Mouse (Mus musculus) naive thymus-derived CD4-positive, alpha-beta T cell, adult 2 months (primary cell): ENCODE results near the gene Ccr8.

ENCODE experiments used
- DNase-seq: peaks from one replicate; pipeline ENCODE4 v3.0.0-alpha.2; 2011; ENCODE audit warnings: low read depth

Gene Ccr8

GRCm38 (mm10) chr9:120091696-120092238, at the start of gene Ccr8:
Gene Ccr8 (plus strand): TSS chr9:120092114.
- DNase-seq = peak; percentile 63

DNA sequence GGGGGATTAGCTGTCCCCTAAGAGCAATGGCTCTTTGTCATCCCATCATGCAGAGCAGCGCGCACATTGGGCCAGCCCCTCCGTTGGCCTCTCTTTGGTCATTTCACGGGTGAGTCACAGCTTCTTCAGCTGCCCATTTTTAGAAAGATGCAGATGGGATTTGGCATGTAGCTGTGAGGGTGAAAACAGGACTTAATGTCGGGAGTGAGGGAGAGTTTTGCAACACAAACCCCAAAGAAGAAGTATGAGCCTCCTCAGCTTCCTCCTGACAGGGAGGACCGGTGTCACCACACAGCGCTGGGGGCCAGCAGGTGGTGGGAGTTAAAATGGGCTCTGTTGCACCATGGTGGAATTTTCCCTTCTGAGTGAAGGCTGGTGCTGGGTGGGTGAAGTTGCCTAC, 48.8 kb upstream of the Ccr8 start:
- no peak for DNase-seq

DNA sequence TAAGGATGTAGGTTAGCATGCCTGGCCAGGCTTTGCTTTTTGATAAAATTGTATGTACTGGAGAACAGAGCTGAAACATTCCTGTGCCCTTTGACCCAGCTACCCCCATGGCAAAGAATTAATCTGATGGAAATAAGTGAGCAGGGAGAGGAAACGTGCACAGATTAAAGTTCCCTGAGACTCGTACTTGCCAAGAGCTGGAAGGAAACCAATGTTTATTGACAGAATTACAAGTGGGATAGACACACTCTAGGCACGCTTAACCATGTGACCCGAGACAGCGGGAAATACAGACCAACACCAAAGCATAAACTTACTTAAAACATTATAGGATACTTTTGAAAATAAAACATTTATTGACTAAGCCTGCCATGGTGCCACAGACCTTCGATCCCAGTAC, 43.4 kb upstream of the Ccr8 start:
- DNase-seq = no peak

- no peak for DNase-seq
These were observed 42.5 kb upstream of the Ccr8 start for GRCm38 (mm10) chr9:120049407-120049806.

DNA sequence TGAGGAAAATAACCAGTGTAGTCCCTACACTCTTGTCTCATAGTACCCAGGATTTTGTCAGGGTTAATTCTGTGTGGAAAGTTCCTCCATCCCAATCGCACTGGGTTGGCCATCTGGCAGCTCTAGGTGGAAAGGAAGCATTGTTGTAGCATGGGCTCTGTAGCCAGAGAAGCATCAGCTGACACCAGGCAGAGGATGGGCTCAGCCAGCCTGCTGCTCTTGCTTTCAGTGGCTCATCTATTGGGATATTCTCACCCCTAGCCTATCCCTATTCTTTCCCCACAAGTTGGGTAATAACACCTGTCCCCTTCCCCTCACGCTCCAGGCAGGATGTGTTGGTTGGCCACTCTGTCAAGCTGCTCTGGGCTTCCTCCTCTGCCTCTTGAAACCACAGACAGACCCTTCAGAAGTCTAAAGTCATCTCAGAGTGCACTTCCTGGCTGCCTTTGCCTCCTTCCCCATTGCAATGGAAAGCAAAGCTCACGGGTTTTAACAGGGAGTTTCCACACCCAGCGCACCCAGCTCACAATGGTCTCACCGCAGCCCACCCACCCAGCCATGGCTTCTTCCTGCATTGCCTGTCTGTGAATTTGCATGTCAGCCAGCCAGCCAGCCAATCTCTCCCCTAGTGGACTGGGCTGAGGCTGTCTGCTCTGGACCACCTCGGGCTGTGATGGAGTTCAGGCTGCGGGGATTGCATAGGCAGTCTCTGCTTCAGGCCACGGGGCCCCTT, 37.2 kb upstream of the Ccr8 start:
- peak; percentile 88 for DNase-seq

DNA sequence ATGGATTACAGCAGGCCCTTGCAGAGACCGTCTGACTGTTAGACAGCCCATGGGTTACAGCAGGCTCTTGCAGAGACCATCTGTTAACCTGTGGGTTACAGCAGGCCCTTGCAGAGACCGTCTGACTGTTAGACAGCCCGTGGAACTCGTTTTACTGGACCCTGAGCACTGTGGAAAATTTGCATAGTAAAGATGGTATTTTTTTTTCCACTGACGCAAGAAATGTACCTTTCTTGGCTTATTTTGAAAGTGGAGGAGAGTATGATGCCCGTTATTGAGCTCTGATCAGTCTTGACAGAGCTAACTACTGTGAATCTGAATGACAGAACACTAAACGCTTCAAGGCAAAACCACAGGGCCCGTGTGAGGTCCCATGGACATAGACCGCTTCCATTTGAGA, 35.7 kb upstream of the Ccr8 start:
- DNase-seq = peak; percentile 51

GRCm38 (mm10) chr9:120058730-120059129, 33.2 kb upstream of the Ccr8 start:
- no peak for DNase-seq

DNA sequence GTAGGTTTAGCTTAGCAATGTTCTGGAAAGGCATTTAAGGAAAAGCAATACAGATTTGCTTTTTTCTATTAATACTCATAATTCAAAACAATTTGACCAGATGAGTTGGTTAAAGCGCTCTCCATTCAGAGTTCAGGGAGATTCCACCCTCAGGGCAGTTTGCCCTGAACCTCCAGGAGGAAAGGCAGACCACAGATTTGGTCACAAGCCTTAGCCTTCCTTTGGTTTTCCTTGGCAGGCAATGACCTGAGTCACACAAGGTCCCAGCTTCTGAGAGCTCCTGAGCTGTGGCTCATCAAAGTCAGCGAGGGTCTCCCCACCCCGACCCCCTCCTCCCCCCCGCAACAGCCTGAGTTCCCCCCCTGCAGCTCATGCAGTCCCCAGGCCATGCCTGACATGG, 27.6 kb upstream of the Ccr8 start:
- no peak for DNase-seq

- DNase-seq = no peak
These were observed 24.3 kb upstream of the Ccr8 start for GRCm38 (mm10) chr9:120067609-120068008.

DNA sequence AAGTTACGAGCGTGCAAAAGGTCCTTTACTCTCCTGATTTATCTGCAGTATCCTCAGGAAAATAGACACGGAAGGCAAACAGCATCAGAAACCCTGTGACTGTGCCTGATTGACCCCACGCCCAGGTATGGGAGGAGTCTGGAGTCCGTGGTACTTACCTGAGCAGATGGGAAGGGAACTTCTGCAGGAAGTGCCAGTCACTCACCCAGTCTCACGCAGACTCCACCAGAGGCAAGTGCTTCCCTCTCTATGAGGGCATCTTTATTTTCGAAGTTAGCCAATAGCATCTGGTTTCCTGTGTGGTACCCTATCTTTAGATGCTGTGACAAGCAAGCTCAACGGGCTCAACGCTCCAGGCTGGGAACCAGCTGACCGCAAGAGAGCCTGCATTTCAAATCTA, 23.9 kb upstream of the Ccr8 start:
- no peak for DNase-seq

DNA sequence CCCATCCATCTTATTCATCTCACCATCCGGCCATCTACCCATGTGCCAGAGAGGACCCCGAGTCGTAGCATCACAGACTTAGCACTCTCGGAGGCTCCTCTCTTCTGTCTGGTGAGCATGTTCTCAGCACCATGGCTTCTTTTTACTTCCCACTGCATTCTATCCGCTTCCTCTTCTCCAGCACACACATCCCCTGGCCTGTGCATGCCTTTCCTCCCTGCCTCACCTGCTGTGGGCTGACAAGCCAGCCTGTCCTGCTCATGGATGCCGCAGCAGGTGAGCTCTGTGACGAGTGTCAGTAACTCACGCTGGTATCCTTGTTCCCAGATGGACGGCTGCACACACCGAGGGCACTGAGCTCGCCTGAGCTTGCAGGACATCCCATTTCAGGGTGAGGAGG, 22.1 kb upstream of the Ccr8 start, which contains the start of gene Cx3cr1:
TSS of gene Cx3cr1 (minus strand) at position 101 of the 400 bp plus-strand sequence.
- DNase-seq = no peak

DNA sequence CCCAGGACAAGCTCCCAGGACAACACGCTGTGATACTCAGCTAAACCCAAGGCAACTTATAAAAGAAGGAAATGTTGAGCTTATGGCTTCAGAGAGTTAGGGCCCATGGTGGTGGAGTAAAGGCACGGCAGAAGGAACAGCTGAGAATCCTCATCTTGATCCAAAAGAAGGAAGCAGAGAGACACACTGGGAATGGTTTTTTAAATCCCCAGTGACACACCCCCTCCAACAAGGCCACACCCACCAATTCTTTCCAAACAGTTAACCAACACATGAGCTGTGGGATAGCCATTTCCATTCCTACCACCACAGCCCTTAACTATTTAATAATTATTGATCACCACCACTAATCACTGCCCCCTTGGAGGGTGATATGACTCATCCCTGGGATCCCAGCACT, 20.7 kb upstream of the Ccr8 start:
- DNase-seq = no peak

DNA sequence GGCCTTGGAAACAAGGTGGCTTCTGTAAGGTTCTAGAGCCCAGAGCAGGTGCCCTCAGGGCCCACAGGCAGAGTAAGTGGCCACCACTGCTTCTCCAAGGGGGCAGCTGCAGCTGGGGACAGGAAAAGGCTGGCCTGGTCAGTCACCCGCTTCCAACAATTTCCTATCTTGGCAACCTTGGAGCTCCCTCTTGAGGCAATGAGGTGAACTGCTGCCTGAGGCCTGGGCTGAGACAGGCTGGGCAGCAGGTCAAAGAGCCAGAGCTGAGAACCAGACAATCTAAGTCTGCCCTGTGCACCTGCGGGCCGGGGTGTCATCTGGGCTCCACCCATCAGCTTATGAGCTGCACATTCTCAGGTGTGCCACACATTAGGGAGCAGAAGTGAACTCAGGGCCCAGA, 18.7 kb upstream of the Ccr8 start:
- DNase-seq = peak; percentile 79

- DNase-seq = peak; percentile 85
These were observed 17.4 kb upstream of the Ccr8 start for GRCm38 (mm10) chr9:120074516-120074915.

GRCm38 (mm10) chr9:120078241-120078640, 13.7 kb upstream of the Ccr8 start:
- DNase-seq = peak; percentile 72

GRCm38 (mm10) chr9:120079901-120080300, 12.0 kb upstream of the Ccr8 start:
- peak; percentile 72 for DNase-seq

DNA sequence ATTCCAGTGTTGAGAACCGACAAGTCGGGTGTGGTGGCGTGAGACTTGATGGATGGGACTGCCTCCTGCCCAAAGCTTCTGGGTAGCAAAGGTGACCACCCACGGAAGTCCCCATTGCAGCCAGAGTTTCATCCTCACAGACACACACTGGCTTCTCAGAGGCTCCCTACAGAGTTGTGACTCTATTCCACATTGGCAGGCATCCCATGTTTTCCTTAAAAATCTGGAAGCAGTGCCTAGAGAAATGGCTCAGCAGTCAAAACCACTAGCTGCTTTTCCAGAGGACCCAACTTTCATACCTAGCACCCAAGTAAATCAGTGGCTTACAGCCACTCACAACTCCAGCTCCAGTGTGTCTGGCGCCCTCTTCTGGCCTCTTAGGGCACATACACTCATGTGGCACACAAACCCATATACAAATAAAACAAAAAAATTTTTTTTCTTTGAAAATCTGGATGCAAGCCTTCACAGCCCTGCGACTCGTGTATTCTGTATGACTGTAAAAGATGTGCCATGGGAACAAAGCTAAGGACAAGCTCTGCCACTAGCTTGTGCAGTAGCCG, 11.3 kb upstream of the Ccr8 start:
- DNase-seq = no peak

GRCm38 (mm10) chr9:120081247-120081646, 10.7 kb upstream of the Ccr8 start:
- DNase-seq = no peak

GRCm38 (mm10) chr9:120081967-120082366, 9.9 kb upstream of the Ccr8 start:
- no peak for DNase-seq

DNA sequence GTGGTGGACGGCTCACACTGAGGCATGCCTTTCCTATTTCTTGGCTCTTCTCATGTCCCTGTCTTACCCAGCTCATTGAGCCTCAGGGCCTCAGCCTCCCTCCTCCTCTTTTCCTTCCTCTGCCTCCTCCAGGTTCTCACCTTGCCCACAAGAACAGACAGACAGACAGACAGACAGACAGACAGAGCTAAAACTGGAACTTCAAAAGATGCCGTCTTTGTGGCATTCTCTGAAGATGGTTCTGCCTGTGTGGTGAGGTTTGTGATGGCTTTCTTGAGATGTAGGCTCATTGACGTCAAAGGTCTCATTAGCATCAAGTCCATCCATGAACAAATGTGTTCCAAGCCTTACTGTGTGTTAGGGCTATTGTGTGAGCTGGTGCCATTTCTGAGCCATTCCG, 9.2 kb upstream of the Ccr8 start:
- peak; percentile 85 for DNase-seq

- DNase-seq = no peak
These were observed 8.6 kb upstream of the Ccr8 start for GRCm38 (mm10) chr9:120083158-120083894.

DNA sequence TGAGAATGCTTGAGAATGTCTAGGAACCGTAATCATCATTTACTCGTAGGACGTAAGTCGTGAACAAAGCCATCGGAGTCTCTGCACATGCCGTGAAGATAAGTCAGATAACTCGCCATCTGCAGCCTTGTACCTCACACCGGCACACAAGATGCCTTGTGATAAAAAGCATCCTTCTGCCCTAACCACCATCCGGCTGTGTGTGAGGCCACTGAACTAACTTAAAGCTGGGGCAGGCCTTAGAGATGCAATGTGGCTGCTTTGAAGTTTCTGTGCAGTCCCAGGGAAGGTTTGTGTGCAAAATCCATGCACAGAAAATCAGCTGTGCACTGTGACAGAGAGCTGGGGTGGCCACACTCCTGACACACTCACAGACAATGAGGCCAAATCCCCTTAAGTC, 7.5 kb upstream of the Ccr8 start:
- peak; percentile 72 for DNase-seq

DNA sequence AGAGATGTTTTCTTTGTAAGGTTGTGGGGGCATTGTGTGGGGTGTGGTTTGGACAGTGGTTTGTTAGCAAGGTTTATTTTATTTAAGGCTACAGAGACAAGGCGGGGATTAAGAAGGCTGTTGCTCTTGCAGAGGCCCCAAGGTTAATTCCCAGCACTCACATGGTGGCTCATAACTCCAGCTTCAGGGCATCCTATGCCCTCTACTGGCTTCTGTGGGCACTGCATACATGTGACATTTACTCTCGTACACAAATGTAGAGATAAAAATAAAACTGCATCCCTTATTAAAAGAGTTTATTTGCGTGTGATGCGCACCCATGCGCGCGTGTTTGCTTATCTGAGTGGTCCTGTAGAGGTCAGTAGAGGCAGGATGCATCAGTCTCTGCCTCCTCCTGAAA, 2.8 kb upstream of the Ccr8 start:
- DNase-seq = no peak
